In the genomic region with DNA sequence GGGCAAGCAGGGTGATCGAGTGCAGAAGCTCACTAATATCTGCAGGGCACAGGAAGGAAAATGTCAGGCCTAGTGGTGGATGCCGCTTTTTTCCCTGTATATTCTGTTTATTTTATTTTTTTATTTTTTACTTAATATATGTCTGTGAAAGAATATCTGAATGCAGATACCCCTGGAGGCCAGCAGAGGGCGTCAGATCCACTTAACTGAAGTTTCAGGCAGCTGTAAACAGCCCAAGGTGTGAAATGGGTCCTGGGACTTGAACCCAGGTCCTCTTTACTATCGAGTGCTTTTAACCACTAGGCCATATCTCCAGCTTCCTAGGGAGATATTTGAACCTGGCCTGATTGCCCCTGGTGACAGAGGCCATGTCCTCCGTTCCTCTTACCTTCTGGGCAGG, we compare ENCODE assay signal across 11 mouse cellular contexts. TPM values are rescaled to one million over a fixed set of nuclear protein-coding genes. Genes with fewer than 3 reads are reported as not detected.
DNase-seq lines count a peak whose midpoint lies in the region; ATAC-seq and TF ChIP-seq lines count a peak whose summit lies in the region.
"Had no signal": no experiment of that assay in that cellular context is flagged by ENCODE, and none has a peak within 500 bp of the region (broad histone marks: within the 10 kb centered on the region; RNA-seq: fewer than 3 reads in every experiment).

No protein-coding gene starts in this region.

- H3K27ac ChIP-seq in cerebellum, adult 2 months (ENCODE audit: insufficient read depth, low read length), result no peak overlapping the region
- H3K27ac ChIP-seq: heart, embryonic 10.5 days; liver, embryonic 15.5 days had no signal

- no peak for DNase-seq in cerebellum, adult 2 months
- no peak for DNase-seq in cerebellum, adult 8-10 months
- DNase-seq in kidney, postnatal 4 days, result peak; percentile 32 to 36
- no peak for DNase-seq in kidney, adult 11 months
- peak; percentile 55 to 60 for DNase-seq in B cell, adult 2 months
- no peak for DNase-seq in ovary, adult 18-20 months (ENCODE audit: low spot score)
- DNase-seq in left cerebral cortex, postnatal 10 days (ENCODE audit: extremely low spot score in 1 of 2, low spot score in 2 of 2), result no peak

- TF ChIP-seq CTCF in cerebellum, adult 2 months (IDR thresholded peaks at IDR 0.05; ENCODE audit: borderline replicate concordance, insufficient read depth, low read depth, low read length), result peak; percentile 40; the same call in 1 of the 2 replicates

- TF ChIP-seq POLR2A in cerebellum, adult 2 months (IDR thresholded peaks at IDR 0.05; ENCODE audit: borderline replicate concordance, insufficient read depth, low read length), result no peak

- no peaks in the 10 kb centered on the region for H3K4me1 ChIP-seq in cerebellum, adult 2 months (ENCODE audit: control insufficient read depth, insufficient read depth, low read length)
- H3K4me1 ChIP-seq: heart, embryonic 10.5 days; liver, embryonic 15.5 days had no signal

- ATAC-seq in common myeloid progenitor, adult 5-6 weeks (replicated peaks; ENCODE audit: low read depth, poor library complexity, severe bottlenecking), result 0 out of 2 replicates have a peak, but pooled peaks have one; percentile 45

- intact Hi-C loops in left cerebral cortex, postnatal 10 days (cut with DNase I), result no loop called here

- no peaks in the 10 kb centered on the region for H3K27me3 ChIP-seq in cerebellum, adult 2 months (ENCODE audit: control insufficient read depth, insufficient read depth, low read length)
- H3K27me3 ChIP-seq: liver, embryonic 15.5 days had no signal

- 72% methylated on average over 5 of the region's 5 CpGs for WGBS in cerebellum, adult 2 months

- no peak overlapping the region for H3K4me3 ChIP-seq in cerebellum, adult 2 months (replicated peaks; ENCODE audit: insufficient read depth, low read depth, low read length)
- H3K4me3 ChIP-seq: heart, embryonic 10.5 days; liver, embryonic 15.5 days; myocyte had no signal

RNA-seq across cellular contexts. Expression of a gene that starts 34.4 kb away (rescaled TPM):
- polyA plus RNA-seq in cerebellum, adult 2 months (2012; rRNA removed), result 31.2 and 31.8 TPM in 2 replicates
- 10.5 and 19.6 TPM in 2 replicates for total RNA-seq in common myeloid progenitor, adult 5-6 weeks (2017)
- total RNA-seq in left cerebral cortex, postnatal 10 days (2021), result 10 to 100 TPM; 37.5 to 39.1 TPM

RNA-seq across cellular contexts. Expression of a gene that starts 59.0 kb away (rescaled TPM):
- 41.8 and 45.6 TPM in 2 replicates for polyA plus RNA-seq in cerebellum, adult 2 months (2012; rRNA removed)
- 16.8 and 23.2 TPM in 2 replicates for total RNA-seq in common myeloid progenitor, adult 5-6 weeks (2017)
- 10 to 100 TPM; 20.4 to 25.7 TPM for total RNA-seq in left cerebral cortex, postnatal 10 days (2021)

Comparison
In these comparisons a context has a peak if more than half of its experiments do, and no peak if none do; other contexts are left out.
1. DNase-seq: peak in kidney, postnatal 4 days (2 of 2) and B cell, adult 2 months (2 of 2); none in cerebellum, adult 2 months (0 of 2), cerebellum, adult 8-10 months (single experiment), kidney, adult 11 months (single experiment), ovary, adult 18-20 months (single experiment) and left cerebral cortex, postnatal 10 days (0 of 2).